Mouse (Mus musculus): ENCODE data around the gene Adh5.

DNA sequence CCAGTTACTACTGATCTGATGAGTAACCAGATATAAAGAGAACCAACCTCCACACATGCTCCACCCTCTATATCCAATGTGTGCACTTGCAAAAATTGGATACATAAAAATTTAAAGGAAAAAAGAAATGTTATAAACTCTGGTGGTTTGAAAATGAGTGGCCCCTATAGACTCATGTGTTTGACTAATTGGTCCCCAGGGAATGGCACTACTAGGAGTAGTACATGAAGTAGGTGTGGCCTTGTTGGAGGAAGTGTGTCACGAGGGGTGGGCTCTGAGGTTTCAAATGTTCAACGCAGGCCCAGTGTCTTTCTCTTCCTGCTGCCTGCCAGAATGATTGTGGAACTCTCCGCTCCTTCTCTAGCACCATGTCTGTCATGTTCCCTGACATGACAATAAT is 18.9 kb downstream of the Adh5 start:
- no peak for TF ChIP-seq POLR2A (IDR thresholded peaks at IDR 0.05; ENCODE audit: insufficient read depth, low read depth, low read length)
- TF ChIP-seq CTCF (IDR thresholded peaks at IDR 0.05), result no peak
- no peak for TF ChIP-seq EP300 (IDR thresholded peaks at IDR 0.05; ENCODE audit: insufficient read depth, low read depth, low read length)

All from heart, adult 2 months (tissue).